Mouse (Mus musculus) intestine, embryonic 15.5 days (tissue): Measurements from ENCODE around the gene Ddx39b. TPM values are rescaled to one million over a fixed set of nuclear protein-coding genes. Genes with fewer than 3 reads are reported as not detected.
A peak's percentile ranks its signal among the peaks of the same experiment; 100 is the strongest.

Experiments
- ATAC-seq: fragments of 200-750 bp; cut with Nextera tagmentation; 2 replicates; pipeline ENCODE4 v1.8.0; 2017; ENCODE audit warnings: moderate TSS enrichment, moderate library complexity
- H3K27ac ChIP-seq: fragments of 300-500 bp; sonication (generic); 2 replicates; pipeline ENCODE4 v1.5.1; 2015; ENCODE audit warnings: mild to moderate bottlenecking, inconsistent platforms
- H3K27me3 ChIP-seq: fragments of 300-500 bp; sonication (generic); replicated peaks from 2 replicates; pipeline ENCODE4 v1.6.1; 2015; ENCODE audit warnings: inconsistent platforms
- H3K36me3 ChIP-seq: fragments of 300-500 bp; sonication (generic); 2 replicates; pipeline ENCODE4 v1.6.1; 2015; ENCODE audit warnings: inconsistent platforms
- H3K4me1 ChIP-seq: fragments of 300-500 bp; sonication (generic); replicated peaks from 2 replicates; pipeline ENCODE4 v1.6.1; 2015; ENCODE audit warnings: inconsistent platforms
- H3K4me2 ChIP-seq: fragments of 300-500 bp; sonication (generic); replicated peaks from 2 replicates; pipeline ENCODE4 v1.6.1; 2015; ENCODE audit warnings: mild to moderate bottlenecking, inconsistent platforms
- H3K4me3 ChIP-seq: fragments of 300-500 bp; sonication (generic); replicated peaks from 2 replicates; pipeline ENCODE4 v1.5.1; 2015; ENCODE audit warnings: inconsistent platforms
- H3K9ac ChIP-seq: fragments of 300-500 bp; sonication (generic); 2 replicates; pipeline ENCODE4 v1.6.1; 2015; ENCODE audit warnings: inconsistent platforms
- H3K9me3 ChIP-seq: fragments of 300-500 bp; sonication (generic); 2 replicates; pipeline ENCODE4 v1.6.1; 2016; ENCODE audit warnings: inconsistent platforms
- WGBS: fragments of 180-500 bp; shearing (Covaris S2); methylation state at CpG from one replicate; pipeline ENCODE4 v1.1.7; 2015; 5-methylcytosine and 5-hydroxymethylcytosine counted together
- polyA plus RNA-seq: library from polyadenylated mRNA; unstranded; fragments of >200 nt; fragmentation: Nextera tagmentation; extraction: Ambion mirVana; gene quantifications from 2 replicates; pipeline ENCODE4 v1.2.1, GENCODE M21; 2015

Gene Ddx39b
- polyA plus RNA-seq, 1 experiment from 2014 or later, result 382 TPM

GRCm38 (mm10) chr17:35258492-35259478, 17.2 kb downstream of the Ddx39b start:
- H3K4me3 ChIP-seq, result no peak overlapping the region
- H3K4me1 ChIP-seq, result peaks cover 4% of the 10 kb centered on the region; the same call in 1 of the 2 replicates
- H3K4me2 ChIP-seq, result peak overlapping the region; percentile 64; the same call in 1 of the 2 replicates
- no peak for ATAC-seq
- no peak overlapping the region for H3K9ac ChIP-seq
- H3K36me3 ChIP-seq, result peaks cover 8% of the 10 kb centered on the region; the same call in 1 of the 2 replicates
- peaks cover 9% of the 10 kb centered on the region for H3K27me3 ChIP-seq
- 55% methylated on average over 14 of the region's 14 CpGs for WGBS
- no peak overlapping the region for H3K27ac ChIP-seq
- no peaks in the 10 kb centered on the region for H3K9me3 ChIP-seq

- H3K27ac ChIP-seq, result no peak overlapping the region
- WGBS, result 69% methylated on average over 4 of the region's 4 CpGs
Observed at GRCm38 (mm10) chr17:35259621-35260020, 18.1 kb downstream of the Ddx39b start.

GRCm38 (mm10) chr17:35261651-35262050, 20.1 kb downstream of the Ddx39b start:
- Histone ChIP-seq H3K36me3 (no peaks in the 10 kb centered on the region), H3K9ac (no peak overlapping the region), H3K27me3 (peaks cover 9% of the 10 kb centered on the region), H3K4me2 (no peak overlapping the region), H3K4me1 (peaks cover 4% of the 10 kb centered on the region; the same call in 1 of the 2 replicates), H3K9me3 (no peaks in the 10 kb centered on the region), H3K4me3 (no peak overlapping the region), H3K27ac (no peak overlapping the region)
- WGBS, result 68% methylated on average over 13 of the region's 13 CpGs
- no peak for ATAC-seq

More at GRCm38 (mm10) chr17:35259621-35260020, 18.1 kb downstream of the Ddx39b start:
- Histone ChIP-seq H3K4me2 (no peak overlapping the region), H3K9me3 (no peaks in the 10 kb centered on the region), H3K4me1 (peaks cover 4% of the 10 kb centered on the region; the same call in 1 of the 2 replicates), H3K27me3 (peaks cover 9% of the 10 kb centered on the region), H3K36me3 (no peaks in the 10 kb centered on the region), H3K4me3 (no peak overlapping the region), H3K9ac (no peak overlapping the region)
- ATAC-seq, result no peak

- peaks cover 9% of the 10 kb centered on the region for H3K27me3 ChIP-seq
- WGBS, result 2% methylated on average over 72 of the region's 73 CpGs
- peak within 1 kb of the TSS; percentile 69 for H3K9ac ChIP-seq
- H3K4me1 ChIP-seq, result peaks cover 4% of the 10 kb centered on the region; the same call in 1 of the 2 replicates
- peak within 1 kb of the TSS; percentile 74 for H3K4me3 ChIP-seq
- ATAC-seq, result peak; percentile 94
- H3K27ac ChIP-seq, result 0 out of 2 replicates have a peak within 1 kb of the TSS, but pooled peaks have one; percentile 17
- H3K4me2 ChIP-seq, result peak within 1 kb of the TSS; percentile 99
- H3K9me3 ChIP-seq, result no peaks in the 10 kb centered on the region
- H3K36me3 ChIP-seq, result no peaks in the 10 kb centered on the region
Observed at GRCm38 (mm10) chr17:35262664-35263522, 21.3 kb downstream of the Ddx39b start, which contains the start of gene H2-D1. TSS of gene H2-D1 (plus strand) at chr17:35262730.

GRCm38 (mm10) chr17:35263523-35263883, 22.0 kb downstream of the Ddx39b start:
- no peak overlapping the region for H3K27ac ChIP-seq
- WGBS, result 1% methylated on average over 31 of the region's 31 CpGs
- H3K4me2 ChIP-seq, result peak overlapping the region; percentile 99
- H3K4me1 ChIP-seq, result peaks cover 4% of the 10 kb centered on the region; the same call in 1 of the 2 replicates
- H3K4me3 ChIP-seq, result peak overlapping the region; percentile 74
- peak overlapping the region; percentile 69 for H3K9ac ChIP-seq
- no peaks in the 10 kb centered on the region for H3K36me3 ChIP-seq
- peak; percentile 50 for ATAC-seq
- H3K9me3 ChIP-seq, result no peaks in the 10 kb centered on the region
- peaks cover 9% of the 10 kb centered on the region for H3K27me3 ChIP-seq

GRCm38 (mm10) chr17:35267399-35268086, 26.0 kb downstream of the Ddx39b start:
- no peak overlapping the region for H3K4me2 ChIP-seq

GRCm38 (mm10) chr17:35269653-35270347, 28.3 kb downstream of the Ddx39b start:
- WGBS, result 27% methylated on average over 3 of the region's 3 CpGs
- no peak; the same call in 1 of the 2 replicates for ATAC-seq

More at GRCm38 (mm10) chr17:35267399-35268086, 26.0 kb downstream of the Ddx39b start:
- Histone ChIP-seq H3K9ac (no peak overlapping the region), H3K9me3 (no peaks in the 10 kb centered on the region), H3K27me3 (peaks cover 3% of the 10 kb centered on the region), H3K4me3 (no peak overlapping the region), H3K36me3 (no peaks in the 10 kb centered on the region), H3K27ac (no peak overlapping the region), H3K4me1 (peaks cover 2% of the 10 kb centered on the region; the same call in 1 of the 2 replicates)
- no peak for ATAC-seq
- WGBS, result 77% methylated on average over 1 of the region's 1 CpGs

GRCm38 (mm10) chr17:35272249-35272648, 30.7 kb downstream of the Ddx39b start:
- H3K27ac ChIP-seq, result no peak overlapping the region
- peaks cover 16% of the 10 kb centered on the region for H3K27me3 ChIP-seq
- WGBS, result 64% methylated on average over 3 of the region's 3 CpGs
- no peaks in the 10 kb centered on the region for H3K36me3 ChIP-seq
- no peaks in the 10 kb centered on the region for H3K4me1 ChIP-seq
- no peaks in the 10 kb centered on the region for H3K9me3 ChIP-seq
- H3K4me3 ChIP-seq, result no peak overlapping the region
- no peak overlapping the region for H3K4me2 ChIP-seq
- ATAC-seq, result no peak
- H3K9ac ChIP-seq, result no peak overlapping the region

More at GRCm38 (mm10) chr17:35269653-35270347, 28.3 kb downstream of the Ddx39b start:
- no peaks in the 10 kb centered on the region for H3K36me3 ChIP-seq
- H3K4me1 ChIP-seq, result no peaks in the 10 kb centered on the region
- H3K9ac ChIP-seq, result no peak overlapping the region
- no peak overlapping the region for H3K4me2 ChIP-seq
- no peak overlapping the region for H3K4me3 ChIP-seq
- H3K27ac ChIP-seq, result no peak overlapping the region
- no peaks in the 10 kb centered on the region for H3K27me3 ChIP-seq
- no peaks in the 10 kb centered on the region for H3K9me3 ChIP-seq

- 5% methylated on average over 11 of the region's 11 CpGs for WGBS
- peak; percentile 72 for ATAC-seq
Observed at GRCm38 (mm10) chr17:35274770-35275169, 33.2 kb downstream of the Ddx39b start.

GRCm38 (mm10) chr17:35276304-35276864, 34.8 kb downstream of the Ddx39b start:
- Histone ChIP-seq H3K36me3 (no peaks in the 10 kb centered on the region), H3K4me1 (no peaks in the 10 kb centered on the region), H3K27ac (no peak overlapping the region), H3K4me2 (no peak overlapping the region), H3K4me3 (no peak overlapping the region), H3K9me3 (no peaks in the 10 kb centered on the region), H3K27me3 (peaks cover 16% of the 10 kb centered on the region), H3K9ac (no peak overlapping the region)
- WGBS, result 17% methylated on average over 13 of the region's 13 CpGs
- no peak for ATAC-seq

More at GRCm38 (mm10) chr17:35274770-35275169, 33.2 kb downstream of the Ddx39b start:
- H3K27ac ChIP-seq, result no peak overlapping the region
- no peak overlapping the region for H3K9ac ChIP-seq
- H3K4me3 ChIP-seq, result no peak overlapping the region
- no peaks in the 10 kb centered on the region for H3K9me3 ChIP-seq
- H3K4me1 ChIP-seq, result no peaks in the 10 kb centered on the region
- H3K27me3 ChIP-seq, result peaks cover 16% of the 10 kb centered on the region
- no peak overlapping the region for H3K4me2 ChIP-seq
- H3K36me3 ChIP-seq, result no peaks in the 10 kb centered on the region

GRCm38 (mm10) chr17:35278049-35278448, 36.5 kb downstream of the Ddx39b start:
- ATAC-seq, result no peak
- Histone ChIP-seq H3K27ac (no peak overlapping the region), H3K4me2 (no peak overlapping the region), H3K9ac (no peak overlapping the region), H3K4me3 (no peak overlapping the region), H3K27me3 (peaks cover 16% of the 10 kb centered on the region), H3K4me1 (no peaks in the 10 kb centered on the region), H3K9me3 (no peaks in the 10 kb centered on the region), H3K36me3 (no peaks in the 10 kb centered on the region)
- WGBS, result 87% methylated on average over 8 of the region's 8 CpGs
